8 mouse cellular contexts compared by ENCODE assay signal in the genomic region with DNA sequence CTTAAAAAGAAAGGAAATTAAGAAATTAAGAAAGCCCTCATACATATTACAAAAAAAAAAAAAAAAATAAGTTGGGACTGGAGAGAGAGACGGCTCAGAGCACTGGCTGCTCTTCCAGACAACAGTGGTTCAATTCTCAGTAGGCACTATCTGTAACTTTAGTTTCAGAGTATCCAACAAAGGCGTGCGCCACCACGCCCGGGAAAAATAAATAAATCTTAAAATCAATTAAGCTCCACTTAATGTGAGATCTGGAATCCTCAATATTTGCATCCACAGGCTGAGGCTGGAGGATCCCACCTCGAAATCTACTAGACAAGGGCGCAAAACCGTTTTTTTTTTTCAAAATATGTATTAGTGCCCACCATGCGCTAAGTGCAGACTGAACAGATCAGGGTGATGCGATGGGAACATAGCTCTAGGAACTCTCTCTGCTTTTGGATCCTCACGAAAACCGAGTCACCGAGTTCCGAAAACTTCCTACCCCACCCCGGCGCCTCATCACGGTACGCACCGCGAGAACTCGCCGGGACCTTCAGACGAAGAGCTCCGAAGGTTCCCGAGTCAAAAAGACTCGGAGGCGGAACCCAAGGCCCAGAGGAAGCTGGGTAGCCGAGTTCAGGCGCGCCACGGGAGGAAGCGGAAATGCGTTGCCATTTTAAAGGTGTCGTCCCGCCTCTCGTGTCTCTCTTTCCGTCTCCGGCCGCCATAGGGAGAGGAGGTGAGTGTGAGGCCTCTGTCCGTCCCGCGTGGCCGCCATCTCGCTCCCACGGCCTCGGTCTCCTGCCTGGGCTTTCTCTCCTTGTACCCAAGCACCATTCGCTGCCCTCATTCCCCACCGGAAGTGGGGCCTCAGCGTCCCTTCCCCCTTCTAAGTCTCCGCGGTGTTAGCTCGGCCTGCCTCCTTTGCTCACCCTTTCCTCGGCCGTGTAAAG. TPM values are rescaled to one million over a fixed set of nuclear protein-coding genes. Genes with fewer than 3 reads are reported as not detected.
DNase-seq lines count a peak whose midpoint lies in the region; ATAC-seq and TF ChIP-seq lines count a peak whose summit lies in the region.

Rpl28 (plus strand) TSS at position 597 of the 935 bp plus-strand sequence.

- 0 out of 2 replicates have a peak, but pooled peaks have one; percentile 12 for TF ChIP-seq EP300 in CH12.LX (IDR thresholded peaks at IDR 0.05; ENCODE audit: low read length)
- TF ChIP-seq EP300 in heart, postnatal 0 days (IDR thresholded peaks at IDR 0.05; ENCODE audit: low read depth) = no peak

- H3K4me2 ChIP-seq in CH12.LX (ENCODE audit: insufficient read depth, low read depth, poor library complexity, severe bottlenecking) = peak within 1 kb of the TSS; percentile 98
- H3K4me2 ChIP-seq in forebrain, embryonic 12.5 days = peak within 1 kb of the TSS; percentile 85
- H3K4me2 ChIP-seq in heart, postnatal 0 days (ENCODE audit: low read depth, low read length) = peak within 1 kb of the TSS; percentile 79
- H3K4me2 ChIP-seq in liver, embryonic 16.5 days (ENCODE audit: low read depth, low read length) = peak within 1 kb of the TSS; percentile 84
- H3K4me2 ChIP-seq in neural tube, embryonic 13.5 days = peak within 1 kb of the TSS; percentile 90

- peaks cover 3% of the 10 kb centered on the region for H3K27me3 ChIP-seq in CH12.LX (replicated peaks)
- peaks cover 24% of the 10 kb centered on the region for H3K27me3 ChIP-seq in forebrain, embryonic 12.5 days
- H3K27me3 ChIP-seq in heart, postnatal 0 days (ENCODE audit: control insufficient read depth, insufficient read depth, low read length) = no peaks in the 10 kb centered on the region
- H3K27me3 ChIP-seq in liver, embryonic 16.5 days (ENCODE audit: control insufficient read depth, insufficient read depth, low read depth, low read length) = no peaks in the 10 kb centered on the region
- H3K27me3 ChIP-seq in neural tube, embryonic 13.5 days = peaks cover 21% of the 10 kb centered on the region
- no peaks in the 10 kb centered on the region for H3K27me3 ChIP-seq in testis, adult 2 months (ENCODE audit: control insufficient read depth, insufficient read depth, low read length)

- WGBS in forebrain, embryonic 12.5 days = 2% methylated on average over 54 of the region's 54 CpGs
- WGBS in heart, postnatal 0 days = 1% methylated on average over 50 of the region's 54 CpGs
- under 1% methylated on average over 54 of the region's 54 CpGs for WGBS in liver, embryonic 16.5 days (ENCODE audit: insufficient replicate concordance)
- 2% methylated on average over 54 of the region's 54 CpGs for WGBS in neural tube, embryonic 13.5 days

- dilution Hi-C loops in CH12.LX (cut with MboI; ENCODE audit: extremely low pct_ligation_motif_present, extremely low pct_unique_long_range_greater_than_20kb, low sequenced_read_pairs) = no loop called here

- H3K79me2 ChIP-seq in CH12.LX (replicated peaks; ENCODE audit: control insufficient read depth, extremely low read depth, insufficient read depth, poor library complexity, severe bottlenecking) = peaks cover 24% of the 10 kb centered on the region

- in situ Hi-C loops in CH12.LX (cut with MboI; ENCODE audit: low pct_ligation_motif_present, low pct_unique_long_range_greater_than_20kb, low sequenced_read_pairs) = no loop called here

- TF ChIP-seq CTCF in CH12.LX (conservative IDR thresholded peaks at IDR 0.05 in 1 of 2, IDR thresholded peaks at IDR 0.05 in 1 of 2; ENCODE audit: low read depth in 2 of 2, low read length in 2 of 2) = no peak
- TF ChIP-seq CTCF in heart, postnatal 0 days (IDR thresholded peaks at IDR 0.05; ENCODE audit: low read depth) = no peak
- TF ChIP-seq CTCF in testis, adult 2 months (IDR thresholded peaks at IDR 0.05; ENCODE audit: control insufficient read depth, insufficient read depth, insufficient replicate concordance, low read depth, low read length) = no peak

- peak; percentile 97 for TF ChIP-seq POLR2A in CH12.LX (IDR thresholded peaks at IDR 0.05; ENCODE audit: low read depth, low read length)
- TF ChIP-seq POLR2A in testis, adult 2 months (IDR thresholded peaks at IDR 0.05; ENCODE audit: control insufficient read depth, low read depth, low read length) = peak; percentile 98

- no peak for TF ChIP-seq RAD21 in CH12.LX (IDR thresholded peaks at IDR 0.05; ENCODE audit: low read depth, low read length)

- H3K4me1 ChIP-seq in CH12.LX (ENCODE audit: control insufficient read depth in 1 of 2, insufficient read depth in 2 of 2) = peaks cover 5 to 36% of the 10 kb centered on the region in 2 experiments; a peak in 2 of 4 replicates
- peaks cover 24% of the 10 kb centered on the region for H3K4me1 ChIP-seq in forebrain, embryonic 12.5 days
- H3K4me1 ChIP-seq in heart, postnatal 0 days (ENCODE audit: control insufficient read depth, insufficient read depth) = peaks cover 6% of the 10 kb centered on the region; the same call in 1 of the 2 replicates
- H3K4me1 ChIP-seq in liver, embryonic 16.5 days (ENCODE audit: control insufficient read depth, low read depth, low read length) = peaks cover 36% of the 10 kb centered on the region
- peaks cover 30% of the 10 kb centered on the region for H3K4me1 ChIP-seq in neural tube, embryonic 13.5 days (replicated peaks)
- peaks cover 2% of the 10 kb centered on the region for H3K4me1 ChIP-seq in testis, adult 2 months (ENCODE audit: control insufficient read depth, insufficient read depth, low read length)

- peak; percentile 98 for DNase-seq in CH12.LX (ENCODE audit: extremely low read depth)
- peak; percentile 96 for DNase-seq in c-Kit-positive CD71-positive TER-119-negative erythroid progenitor cells, embryonic 14.5 days (ENCODE audit: low read depth)
- DNase-seq in heart, postnatal 0 days (ENCODE audit: low spot score) = peak; percentile 99
- peak; percentile 95 to 97 for DNase-seq in kidney, postnatal 4 days

- H3K27ac ChIP-seq in CH12.LX (ENCODE audit: insufficient read depth, low read depth) = peak within 1 kb of the TSS; percentile 89
- H3K27ac ChIP-seq in forebrain, embryonic 12.5 days = peak within 1 kb of the TSS; percentile 88
- peak within 1 kb of the TSS; percentile 95 for H3K27ac ChIP-seq in heart, postnatal 0 days (ENCODE audit: low read depth)
- H3K27ac ChIP-seq in liver, embryonic 16.5 days (ENCODE audit: low read length) = peak within 1 kb of the TSS; percentile 89
- peak within 1 kb of the TSS; percentile 86 for H3K27ac ChIP-seq in neural tube, embryonic 13.5 days (replicated peaks)
- H3K27ac ChIP-seq in testis, adult 2 months (ENCODE audit: control insufficient read depth, insufficient read depth, low read depth, low read length) = peak within 1 kb of the TSS; percentile 82

- peak within 1 kb of the TSS; percentile 98 for H3K9ac ChIP-seq in CH12.LX (ENCODE audit: insufficient read depth, low read depth)
- peak within 1 kb of the TSS; percentile 94 for H3K9ac ChIP-seq in forebrain, embryonic 12.5 days
- peak within 1 kb of the TSS; percentile 88 for H3K9ac ChIP-seq in heart, postnatal 0 days (replicated peaks; ENCODE audit: low read depth, low read length)
- peak within 1 kb of the TSS; percentile 81 for H3K9ac ChIP-seq in liver, embryonic 16.5 days (ENCODE audit: low read depth, low read length)
- H3K9ac ChIP-seq in neural tube, embryonic 13.5 days = peak within 1 kb of the TSS; percentile 85

- peak within 1 kb of the TSS; percentile 87 to 97 (median 91) for H3K4me3 ChIP-seq in CH12.LX (replicated peaks in 1 of 3; ENCODE audit: low read depth in 2 of 3, low read length in 2 of 3, poor library complexity in 1 of 3)
- peak within 1 kb of the TSS; percentile 86 for H3K4me3 ChIP-seq in forebrain, embryonic 12.5 days (replicated peaks)
- peak within 1 kb of the TSS; percentile 74 for H3K4me3 ChIP-seq in heart, postnatal 0 days (ENCODE audit: low read depth, low read length)
- peak within 1 kb of the TSS; percentile 81 for H3K4me3 ChIP-seq in liver, embryonic 16.5 days (ENCODE audit: low read depth, low read length)
- peak within 1 kb of the TSS; percentile 59 for H3K4me3 ChIP-seq in neural tube, embryonic 13.5 days
- H3K4me3 ChIP-seq in testis, adult 2 months (ENCODE audit: control insufficient read depth, low read depth, low read length) = peak within 1 kb of the TSS; percentile 86

- no peaks in the 10 kb centered on the region for H3K9me3 ChIP-seq in CH12.LX (replicated peaks; ENCODE audit: low read length)
- no peaks in the 10 kb centered on the region for H3K9me3 ChIP-seq in forebrain, embryonic 12.5 days
- H3K9me3 ChIP-seq in heart, postnatal 0 days (replicated peaks; ENCODE audit: control insufficient read depth, low read length) = no peaks in the 10 kb centered on the region
- H3K9me3 ChIP-seq in liver, embryonic 16.5 days (replicated peaks; ENCODE audit: control insufficient read depth, low read length) = no peaks in the 10 kb centered on the region
- H3K9me3 ChIP-seq in neural tube, embryonic 13.5 days = no peaks in the 10 kb centered on the region

- peak; percentile 87 for ATAC-seq in forebrain, embryonic 12.5 days (ENCODE audit: low FRiP score)
- peak; percentile 91 for ATAC-seq in heart, postnatal 0 days (ENCODE audit: insufficient read depth, low read depth)
- peak; percentile 90 for ATAC-seq in liver, embryonic 16.5 days (ENCODE audit: low read depth)
- peak; percentile 89 for ATAC-seq in neural tube, embryonic 13.5 days (ENCODE audit: low read depth)

- peaks cover 37 to 40% of the 10 kb centered on the region in 2 experiments for H3K36me3 ChIP-seq in CH12.LX (replicated peaks in 1 of 2; ENCODE audit: control insufficient read depth in 1 of 2, insufficient read depth in 1 of 2, low read length in 1 of 2)
- peaks cover 34% of the 10 kb centered on the region for H3K36me3 ChIP-seq in forebrain, embryonic 12.5 days (replicated peaks)
- H3K36me3 ChIP-seq in heart, postnatal 0 days (replicated peaks; ENCODE audit: control insufficient read depth, insufficient read depth, low read length) = peaks cover 30% of the 10 kb centered on the region
- H3K36me3 ChIP-seq in liver, embryonic 16.5 days (ENCODE audit: control insufficient read depth, insufficient read depth) = peaks cover 29% of the 10 kb centered on the region
- H3K36me3 ChIP-seq in neural tube, embryonic 13.5 days = peaks cover 40% of the 10 kb centered on the region
- H3K36me3 ChIP-seq in testis, adult 2 months (ENCODE audit: control insufficient read depth, insufficient read depth, low read length) = peaks cover 2% of the 10 kb centered on the region; the same call in 1 of the 2 replicates

TF ChIP-seq in CH12.LX, 34 proteins besides CTCF, POLR2A, EP300 and RAD21 (continues in another document):
- peak; percentile 91 for TF ChIP-seq HCFC1 (IDR thresholded peaks at IDR 0.05; ENCODE audit: low read depth, low read length)

RNA-seq across cellular contexts. Expression of gene Rpl28, which starts in this region (rescaled TPM):
- 2,147 and 2,603 TPM in 2 replicates for total RNA-seq in CH12.LX (2012; rRNA removed)
- 236 and 269 TPM in 2 replicates for total RNA-seq in CH12.LX (2014; rRNA removed)
- polyA plus RNA-seq in CH12.LX (2012; ENCODE audit: insufficient read length, low read depth) = 526 and 605 TPM in 2 replicates
- polyA plus RNA-seq in forebrain, embryonic 12.5 days (2016; fragmentation: Nextera tagmentation; extraction: Ambion mirVana) = 306 and 310 TPM in 2 replicates
- total RNA-seq in heart, postnatal 0 days (2014; rRNA removed; ENCODE audit: low replicate concordance) = 141 and 173 TPM in 2 replicates
- 259 and 269 TPM in 2 replicates for polyA plus RNA-seq in heart, postnatal 0 days (2015; fragmentation: Nextera tagmentation; extraction: Ambion mirVana)
- polyA plus RNA-seq in liver, embryonic 16.5 days (2015; fragmentation: Nextera tagmentation; extraction: Ambion mirVana) = 162 and 174 TPM in 2 replicates
- polyA plus RNA-seq in neural tube, embryonic 13.5 days (2015; fragmentation: Nextera tagmentation; extraction: Ambion mirVana) = 194 and 230 TPM in 2 replicates
- polyA plus RNA-seq in testis, adult 2 months (2012; rRNA removed) = 176 and 240 TPM in 2 replicates

Comparison
In these comparisons a context has a peak if more than half of its experiments do, and no peak if none do; other contexts are left out.
1. Peak in every context shown above with its lines: DNase-seq, ATAC-seq, H3K4me3 ChIP-seq and H3K27ac ChIP-seq.